Mouse (Mus musculus) cerebellum, postnatal 36 days (tissue): ENCODE measurements around the gene Mark3.
"Not testable (repeated sequence)": the region's sequence is repeated elsewhere in the genome, so short reads cannot be mapped to it uniquely, and the experiment has no call there.

ENCODE experiments used
- DNase-seq, 2 experiments: peaks; one replicate each; pipeline ENCODE4 v3.0.0; 2021 to 2022; ENCODE audit warnings: mixed read lengths in 2 of 2

Gene Mark3

DNA sequence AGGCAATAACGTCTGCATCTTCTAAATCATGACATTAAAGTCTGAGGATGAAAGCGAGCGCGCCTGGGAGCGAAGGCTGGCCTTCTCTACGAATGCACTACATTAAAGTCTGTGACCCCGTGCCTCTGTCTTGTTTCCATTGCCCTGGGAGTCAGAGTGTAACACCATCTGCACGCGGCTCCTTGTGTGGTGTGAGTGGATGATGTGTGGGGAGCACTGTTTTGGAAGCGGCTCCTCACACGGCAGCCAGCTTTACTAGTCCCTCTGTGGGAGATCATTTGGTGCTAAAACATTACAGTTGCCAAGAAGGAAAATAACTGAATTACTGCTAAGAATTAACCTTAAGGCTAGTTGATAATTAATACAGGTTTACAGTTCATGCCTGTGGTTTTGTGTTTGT lies 81.4 kb downstream of the Mark3 start:
- DNase-seq = no peak

DNA sequence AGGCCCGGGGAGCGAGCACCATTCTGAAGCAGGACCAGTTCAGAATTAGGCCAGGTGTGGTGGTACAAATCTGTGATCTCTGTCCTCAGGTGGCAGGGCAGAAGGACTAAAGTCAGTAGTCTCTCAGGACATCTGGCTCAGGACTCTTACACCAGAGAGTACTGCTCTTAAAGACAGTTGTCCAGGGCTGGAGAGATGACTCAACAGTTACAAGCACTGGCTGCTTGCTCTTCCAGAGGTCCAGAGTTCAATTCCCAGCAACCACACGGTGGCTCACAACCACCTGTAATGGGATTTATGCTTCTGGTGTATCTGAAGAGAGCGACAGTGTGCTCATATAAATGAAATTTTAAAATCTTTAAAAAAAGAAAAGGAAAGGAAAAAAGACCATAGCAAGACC lies 85.0 kb downstream of the Mark3 start:
- no peak for DNase-seq

DNA sequence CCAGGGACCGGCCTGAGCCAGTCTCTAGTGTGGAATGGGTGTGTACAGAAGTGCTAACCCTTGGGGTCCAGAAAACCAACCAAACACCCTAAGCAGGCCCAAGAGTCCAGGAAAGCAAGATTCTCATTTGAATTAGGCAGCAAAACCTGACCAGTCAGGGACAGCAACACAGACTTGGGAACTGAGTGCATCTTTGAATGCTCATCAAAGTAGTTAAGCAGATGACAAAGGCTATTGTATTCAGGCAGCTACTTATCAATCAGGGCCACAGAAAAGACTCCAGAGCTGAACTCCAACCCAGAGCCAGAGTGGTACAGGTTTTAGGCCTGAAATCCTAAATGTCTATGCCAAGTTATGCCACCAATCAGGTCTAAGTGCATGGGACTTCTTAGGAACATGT lies 86.3 kb downstream of the Mark3 start:
- DNase-seq = no peak

DNA sequence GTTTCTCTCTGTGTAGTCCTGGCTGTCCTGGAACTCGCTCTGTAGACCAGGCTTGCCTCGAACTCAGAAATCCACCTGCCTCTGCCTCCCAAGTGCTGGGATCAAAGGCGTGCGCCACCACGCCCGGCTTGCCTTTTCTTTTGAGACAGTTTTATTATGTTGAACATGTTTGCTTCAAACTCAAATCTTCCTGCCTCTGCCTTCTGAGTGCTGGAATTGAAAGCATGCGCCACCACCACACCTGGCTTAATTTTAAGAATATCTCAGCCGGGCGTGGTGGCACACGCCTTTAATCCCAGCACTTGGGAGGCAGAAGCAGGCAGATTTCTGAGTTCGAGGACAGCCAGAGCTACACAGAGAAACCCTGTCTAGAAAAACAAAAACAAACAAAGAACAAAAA lies 87.2 kb downstream of the Mark3 start:
- DNase-seq = not testable (repeated sequence)

DNA sequence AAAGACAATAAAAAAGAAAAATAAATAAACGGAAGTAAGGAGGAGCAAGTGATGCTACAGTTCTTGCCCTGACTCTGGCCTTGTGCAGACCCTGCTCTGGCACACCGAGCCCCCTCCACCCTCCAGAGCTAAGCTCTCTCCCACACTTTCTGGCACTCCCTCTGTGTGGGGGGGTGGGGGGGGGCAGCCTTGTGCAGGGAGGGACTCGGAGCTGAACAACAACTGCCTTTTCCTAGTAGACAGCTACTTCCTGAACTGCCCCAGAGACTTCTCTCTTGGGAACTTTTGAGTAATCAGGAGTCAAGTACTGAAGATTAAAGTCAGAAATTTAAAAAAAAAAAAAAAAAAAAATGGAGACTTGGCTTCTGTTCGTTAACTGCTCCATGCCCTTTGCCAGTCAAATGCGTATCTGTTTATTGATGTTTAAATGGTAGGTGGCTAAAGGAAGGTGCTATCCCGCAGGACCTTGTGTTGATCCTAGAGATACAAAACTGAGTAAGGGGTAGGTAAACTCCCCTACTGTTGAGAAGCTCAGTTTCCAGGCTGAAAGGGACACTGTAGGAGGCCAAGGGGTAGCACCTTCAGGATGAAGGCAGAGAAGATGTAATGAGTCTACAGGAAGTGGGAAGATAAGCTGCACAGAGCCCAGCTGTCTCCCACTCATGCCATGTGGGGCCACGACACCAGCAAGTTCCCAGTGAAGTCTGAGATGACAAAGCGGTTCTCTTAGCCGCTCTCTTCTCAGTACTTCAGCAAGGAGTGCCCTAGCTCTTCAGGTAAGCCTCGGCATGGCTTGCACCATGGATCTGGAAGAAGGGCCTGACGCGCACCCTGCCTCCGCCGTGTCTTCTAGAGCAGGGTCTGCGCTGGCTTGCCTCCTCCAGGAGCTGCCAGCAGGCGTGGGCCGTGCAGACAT lies 89.2 kb downstream of the Mark3 start:
- no peak for DNase-seq

DNA sequence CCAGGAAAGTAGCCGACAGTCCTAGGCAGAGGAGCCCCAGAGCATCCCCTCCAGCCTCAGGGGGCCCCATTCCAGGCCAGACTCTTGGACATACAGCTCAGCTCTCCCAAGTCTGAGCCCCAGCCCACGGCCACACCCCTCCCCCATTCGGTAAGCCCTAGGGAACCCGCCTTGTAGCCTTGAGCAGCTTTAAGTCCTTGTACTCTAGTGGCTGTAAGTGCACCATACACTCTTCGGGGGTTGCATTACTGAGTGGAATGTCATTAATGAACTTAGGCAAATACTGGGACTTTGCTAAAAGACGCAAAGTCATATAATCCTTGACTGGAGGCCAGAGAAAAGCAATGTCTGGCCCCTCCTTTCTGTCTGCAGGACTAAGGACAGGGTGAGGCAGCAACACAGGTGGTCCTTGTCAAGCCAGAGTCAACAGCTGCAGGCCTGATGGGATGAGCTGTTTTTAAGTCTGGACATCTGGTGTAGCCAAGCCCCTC lies 89.9 kb downstream of the Mark3 start:
- DNase-seq = no peak

DNA sequence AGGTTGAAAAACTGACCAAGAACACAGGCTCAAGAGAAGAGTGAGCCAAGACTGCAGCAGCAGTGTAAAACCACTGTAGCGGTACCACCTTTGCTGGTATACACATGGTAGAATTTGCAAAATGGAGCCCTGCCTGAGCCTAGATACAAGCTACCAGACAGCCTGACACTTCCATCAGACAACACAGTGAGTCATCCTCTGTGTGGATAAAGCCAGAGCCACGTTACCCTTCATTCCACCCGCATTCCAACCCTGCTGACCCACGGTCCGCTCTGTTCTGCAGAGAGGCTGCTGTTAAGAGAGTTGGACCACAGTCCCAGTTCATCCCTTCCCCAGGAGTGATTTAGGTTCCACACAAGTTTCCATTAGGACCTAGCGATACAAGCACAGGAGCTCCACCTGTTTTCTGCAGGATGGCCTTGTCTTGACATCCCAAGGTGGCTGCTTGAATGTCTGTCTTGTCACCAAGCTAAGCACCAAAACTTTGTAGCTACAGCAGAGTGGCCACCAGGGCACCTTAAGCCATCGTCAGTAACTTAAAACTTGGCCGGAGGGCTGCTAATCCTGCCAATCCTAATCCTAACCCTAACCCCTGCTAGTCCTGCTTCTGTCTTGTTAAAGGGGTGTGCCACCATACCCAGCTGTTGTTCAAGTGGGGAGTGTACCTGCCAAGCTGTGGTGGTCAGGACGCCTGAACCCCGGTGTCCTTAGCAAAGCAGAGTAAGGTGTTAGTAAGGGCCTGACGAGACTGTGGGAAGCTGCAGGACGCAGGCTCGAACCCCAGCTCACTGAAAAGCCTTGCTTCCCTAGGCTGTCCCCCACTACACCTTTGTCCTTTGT lies 90.9 kb downstream of the Mark3 start:
- DNase-seq = no peak

DNA sequence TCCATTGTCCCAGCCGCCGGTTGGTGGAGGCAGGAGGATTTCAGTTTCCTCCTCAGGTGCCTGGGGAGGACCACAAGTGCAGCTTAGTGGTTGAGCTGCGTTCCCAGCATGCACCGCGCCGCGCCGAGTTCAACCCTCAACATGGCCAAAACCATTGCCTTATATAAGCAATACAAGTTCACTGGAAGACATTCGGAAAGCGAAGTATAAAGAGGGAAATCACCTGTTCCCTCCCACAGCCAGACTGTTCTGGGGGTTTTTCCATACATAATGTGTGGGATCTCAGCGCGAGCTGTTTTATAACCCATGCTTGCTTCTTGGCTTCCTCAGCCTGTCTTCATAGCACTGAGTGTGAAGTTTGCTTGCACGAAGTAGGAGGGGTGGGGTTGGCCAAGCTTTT lies 92.1 kb downstream of the Mark3 start:
- no peak for DNase-seq

DNA sequence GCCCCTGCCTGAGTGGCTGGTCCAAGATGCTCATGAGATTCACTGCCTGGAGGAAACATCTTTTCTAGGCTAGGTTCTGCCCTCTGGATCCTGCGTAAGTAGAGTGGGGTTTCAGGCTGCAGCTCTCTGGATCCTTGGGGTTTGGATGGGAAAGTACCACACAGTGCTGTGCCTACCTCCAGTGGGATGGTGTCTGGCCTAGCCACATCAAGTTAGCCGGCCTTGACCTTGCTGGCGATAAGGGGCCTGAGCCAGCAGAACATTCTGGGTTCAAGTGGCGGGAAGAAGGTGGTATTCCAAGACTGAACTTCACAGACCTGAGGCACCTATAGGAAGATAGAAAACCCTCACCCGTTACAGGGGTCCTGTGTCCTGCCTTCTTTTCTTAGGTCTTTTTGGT lies 93.1 kb downstream of the Mark3 start:
- no peak for DNase-seq

DNA sequence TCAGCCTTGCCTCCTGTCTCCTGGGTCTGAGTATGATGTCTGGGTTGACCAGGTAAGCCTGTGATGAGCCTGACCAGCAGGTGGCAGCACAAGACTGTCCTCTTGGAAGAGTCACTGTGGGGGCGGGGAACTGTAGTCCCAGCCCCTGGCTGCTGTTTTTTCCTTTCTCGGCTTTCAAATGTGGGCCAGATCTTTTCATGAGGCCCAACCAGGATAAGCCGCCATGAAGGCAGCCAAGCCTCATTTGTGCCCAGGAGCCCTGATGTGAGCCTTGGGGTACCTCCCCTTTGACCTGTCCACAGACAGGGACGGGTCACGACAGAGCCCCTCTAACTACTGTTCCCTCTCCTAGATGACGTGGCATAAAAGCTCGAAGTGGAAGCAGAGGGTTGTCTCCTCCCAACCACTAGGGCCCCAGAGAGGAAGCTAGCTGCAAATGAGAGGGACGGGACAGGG lies 94.2 kb downstream of the Mark3 start:
- peak; percentile 98 to 99 for DNase-seq

DNA sequence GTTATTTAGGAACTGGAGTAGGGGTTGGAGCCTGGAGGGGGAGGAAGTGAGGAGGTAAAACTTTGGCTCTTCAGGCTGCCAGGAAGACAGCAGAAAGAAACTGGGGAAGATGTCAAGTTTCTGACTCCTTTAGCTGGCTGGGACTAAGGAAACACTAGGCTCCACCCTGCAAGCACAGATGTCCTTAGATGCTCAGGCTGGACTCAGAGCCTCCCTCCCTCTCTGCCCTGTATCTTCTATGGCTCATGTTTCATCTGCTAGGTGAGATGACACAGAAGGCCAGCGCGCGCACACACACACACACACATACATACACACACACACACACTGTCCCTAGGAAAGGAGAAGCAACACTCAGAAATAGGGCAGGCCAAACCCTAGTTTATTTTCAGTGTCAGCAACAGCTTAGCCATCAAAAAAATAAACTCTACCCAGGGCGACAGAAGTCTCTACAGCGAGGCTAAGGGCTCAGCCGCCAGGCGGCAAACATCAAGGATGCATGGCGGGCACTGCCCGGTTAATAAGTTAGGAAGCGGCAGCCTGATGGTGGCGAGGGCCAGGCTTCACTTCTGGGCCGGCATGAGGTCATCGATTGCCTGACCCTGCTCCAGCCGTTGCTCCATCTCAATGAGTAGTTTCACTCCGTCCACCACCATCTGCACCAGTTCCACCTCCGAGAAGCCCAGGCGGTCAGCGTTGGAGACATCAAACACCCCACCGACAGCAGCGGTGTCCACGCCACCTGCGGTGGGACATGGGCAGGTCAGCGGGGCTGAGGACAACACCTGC lies 94.9 kb downstream of the Mark3 start:
- peak in 1 of 2 experiments; percentile 48 for DNase-seq

DNA sequence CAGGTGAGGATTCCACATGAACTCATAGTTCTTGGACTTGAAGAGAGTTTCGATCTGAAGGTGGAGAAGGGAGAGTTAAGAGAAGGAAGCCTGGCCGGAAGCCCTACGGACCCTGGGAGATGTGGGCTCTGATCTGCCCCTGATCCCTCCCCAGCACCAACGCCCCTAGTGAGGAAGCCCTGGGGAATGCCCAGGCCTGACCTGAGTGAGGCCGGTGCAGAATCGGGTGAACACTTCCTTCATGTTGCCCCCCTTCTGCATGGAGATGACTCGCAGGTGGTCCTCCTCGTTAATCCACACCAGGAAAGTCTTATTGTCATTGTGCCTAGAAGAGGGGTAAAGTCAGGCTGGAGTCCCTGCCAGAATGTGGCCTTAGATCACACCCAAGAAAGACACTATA lies 95.6 kb downstream of the Mark3 start:
- no peak for DNase-seq

DNA sequence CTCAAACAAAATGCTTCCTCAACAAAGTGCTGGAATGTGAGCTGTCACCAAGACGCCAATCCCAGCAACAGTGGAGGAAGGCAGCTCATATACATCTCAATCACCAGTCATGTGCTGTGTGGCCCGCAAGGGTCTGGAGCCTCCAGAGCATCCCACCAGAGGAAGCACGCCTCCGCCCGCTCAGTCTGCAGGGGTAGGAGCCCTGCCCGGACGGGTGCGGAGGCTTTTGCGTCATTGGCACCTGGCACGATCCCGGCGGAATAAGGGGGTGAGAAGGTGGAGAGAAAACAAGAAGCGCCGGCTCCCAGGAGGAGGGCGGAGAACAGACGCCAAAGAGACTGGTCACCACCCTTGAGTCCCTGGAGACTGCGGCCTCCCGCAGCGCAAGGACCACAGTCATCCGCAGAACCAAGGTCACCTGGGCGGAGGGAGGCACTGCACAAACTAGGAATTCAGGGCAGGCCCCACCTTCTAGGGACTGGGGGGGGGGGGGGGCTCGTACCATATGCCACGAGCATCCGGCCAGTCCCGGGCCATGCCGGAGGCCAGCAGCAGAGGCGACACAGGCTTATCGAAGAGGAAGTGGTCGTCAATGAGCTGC lies 96.1 kb downstream of the Mark3 start:
- peak; percentile 80 to 85 for DNase-seq

DNA sequence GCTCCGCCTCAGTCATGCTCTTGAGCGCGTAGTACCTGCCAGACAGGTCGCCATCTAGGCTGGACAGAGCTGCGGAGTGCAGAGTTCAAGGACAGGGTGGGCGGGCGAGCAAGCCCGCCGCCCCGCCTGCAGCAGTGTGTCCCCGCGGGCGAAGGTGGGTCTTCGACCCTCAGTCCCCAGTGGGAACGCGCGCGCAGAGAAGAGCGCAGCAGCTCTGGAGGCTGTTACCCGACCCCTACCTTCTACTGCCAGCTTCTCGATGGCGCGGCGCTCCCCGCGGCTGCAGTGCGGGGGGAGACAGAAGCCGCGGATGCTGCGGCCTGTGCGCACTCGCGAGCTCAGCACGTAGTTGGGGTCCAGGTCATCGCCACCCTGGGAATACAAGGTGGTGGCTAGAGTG lies 96.7 kb downstream of the Mark3 start:
- DNase-seq = no peak

DNA sequence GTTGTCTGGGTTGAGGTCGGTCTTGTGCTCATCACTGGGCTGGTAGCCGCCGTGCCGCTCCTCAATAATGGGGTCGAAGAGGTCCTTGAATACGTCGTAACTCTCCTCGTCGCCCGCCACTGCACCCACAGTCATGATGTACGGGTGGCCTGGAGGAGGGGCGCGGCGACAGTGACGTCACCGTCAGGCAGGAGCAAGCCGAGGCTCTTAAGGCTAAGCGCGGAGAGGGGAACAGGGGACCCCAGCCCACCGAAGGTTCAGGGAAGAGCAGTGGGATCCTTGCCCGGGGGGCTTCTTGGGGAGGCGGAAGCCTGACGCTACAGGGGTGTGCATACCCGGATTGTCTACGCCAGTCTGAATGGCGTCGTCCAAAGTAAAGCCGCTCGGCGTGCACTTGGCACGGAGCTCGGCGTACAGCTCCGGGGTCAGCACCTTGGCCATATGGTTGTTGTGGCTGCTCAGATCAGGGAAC lies 97.1 kb downstream of the Mark3 start:
- DNase-seq = peak; percentile 81

DNA sequence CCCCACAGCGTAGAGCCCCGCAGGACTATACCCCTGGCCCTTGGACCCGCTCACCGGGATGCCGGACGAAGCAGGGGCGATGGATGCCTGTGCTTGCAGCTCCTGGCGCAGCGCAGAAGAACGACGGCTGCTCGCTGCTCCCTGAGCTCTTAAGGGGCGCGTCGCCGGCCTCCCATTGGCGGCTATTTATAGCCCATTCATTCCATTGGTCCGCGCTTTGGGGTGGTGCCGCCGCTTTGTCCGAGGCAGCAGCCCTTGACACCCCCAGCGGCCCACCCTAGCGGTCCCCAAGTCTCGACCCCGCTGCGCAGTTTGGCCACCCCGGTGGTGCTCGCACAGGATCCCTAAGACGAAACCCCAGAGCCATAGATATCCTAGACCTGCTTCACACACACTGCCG lies 97.9 kb downstream of the Mark3 start, which contains the start of gene Ckb:
Ckb (minus strand) TSS at position 163 of the 400 bp plus-strand sequence.
- DNase-seq = peak; percentile 93

DNA sequence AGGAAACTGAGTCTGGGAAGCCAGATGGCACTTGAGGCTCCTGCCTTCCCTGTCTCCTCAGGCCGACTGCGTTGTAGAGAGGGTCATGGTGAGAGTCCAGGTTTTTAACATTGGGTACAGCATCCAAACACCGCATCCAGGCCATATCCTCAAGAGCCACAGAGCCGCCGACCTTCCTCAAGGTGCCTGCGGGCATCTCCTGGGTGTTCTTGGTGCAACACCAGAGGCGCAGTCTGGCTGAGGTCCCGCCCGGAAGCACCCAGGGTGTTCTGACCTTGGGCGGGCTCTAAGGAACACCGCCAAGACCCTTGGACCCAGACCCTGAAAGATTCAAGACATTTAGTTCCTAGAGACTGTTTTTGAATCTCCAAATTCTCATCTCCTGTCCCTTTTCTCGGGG lies 98.3 kb downstream of the Mark3 start:
- no peak for DNase-seq

DNA sequence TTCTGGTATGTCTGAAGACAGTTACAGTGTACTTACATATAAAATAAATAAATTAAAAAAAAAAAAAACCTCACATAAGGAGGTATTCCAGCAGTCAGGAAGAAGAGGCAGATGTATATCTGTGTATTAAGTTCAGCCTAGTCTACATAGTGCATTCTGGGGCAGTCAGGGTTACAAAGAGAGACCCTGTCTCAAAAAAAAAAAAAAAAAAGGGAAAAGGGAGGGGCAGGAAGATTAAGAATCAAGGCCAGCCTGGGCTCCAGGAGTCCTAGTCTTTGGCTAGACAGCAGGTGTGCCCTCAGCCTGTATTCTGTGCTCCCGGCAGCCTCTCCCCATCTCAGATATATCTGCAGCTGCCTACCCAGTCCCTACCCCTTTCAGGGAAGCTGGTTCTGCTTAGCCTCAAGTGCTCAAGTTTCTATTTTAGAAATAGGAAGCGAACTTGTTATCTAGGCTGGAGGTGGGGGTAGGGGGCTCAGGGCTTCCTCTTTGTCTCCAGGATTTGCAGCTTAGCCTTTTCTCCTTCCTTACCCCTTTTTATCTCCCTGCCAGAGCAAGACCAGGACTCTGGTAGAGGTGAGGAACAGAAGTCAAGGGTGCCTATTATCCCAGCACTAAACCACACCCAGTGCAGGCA lies 100.6 kb downstream of the Mark3 start:
- DNase-seq = no peak

DNA sequence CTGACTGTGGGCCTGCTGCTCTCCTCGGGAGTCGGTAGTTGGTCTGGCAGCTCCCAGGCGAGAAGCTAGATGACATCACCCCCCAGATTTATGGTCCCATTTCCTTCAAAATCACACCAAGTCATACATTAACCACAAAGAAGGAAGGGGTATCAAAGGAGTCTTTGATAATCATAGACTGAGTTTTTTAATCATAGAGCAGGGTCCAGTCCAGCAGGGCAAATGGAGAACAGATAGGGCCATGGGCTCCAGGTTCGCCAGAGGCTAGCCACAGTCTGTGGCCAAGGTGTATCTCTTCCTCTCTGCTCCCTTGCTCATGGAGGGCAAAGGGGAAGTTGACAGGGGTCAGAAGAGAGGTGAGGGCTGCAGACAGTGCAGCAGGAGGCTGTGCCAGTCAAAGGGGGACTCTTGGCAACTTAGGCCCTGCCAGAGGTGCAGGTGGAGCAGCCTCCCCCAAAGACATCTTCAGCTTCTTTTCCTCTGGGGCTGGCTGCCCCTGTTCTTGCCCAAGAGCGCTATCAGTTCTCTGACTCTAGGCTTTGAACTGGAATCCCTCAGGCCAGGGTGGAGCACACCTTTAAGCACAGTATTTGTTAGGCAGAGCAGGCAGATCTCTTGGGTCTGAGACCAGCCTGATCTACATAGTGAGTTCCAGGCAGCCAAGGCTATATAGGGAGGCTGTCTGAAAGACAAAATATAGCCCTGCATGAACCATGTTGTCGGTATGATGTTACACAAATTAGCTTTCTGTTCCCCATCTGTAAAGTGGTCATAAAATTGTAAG lies 101.7 kb downstream of the Mark3 start:
- DNase-seq = no peak

DNA sequence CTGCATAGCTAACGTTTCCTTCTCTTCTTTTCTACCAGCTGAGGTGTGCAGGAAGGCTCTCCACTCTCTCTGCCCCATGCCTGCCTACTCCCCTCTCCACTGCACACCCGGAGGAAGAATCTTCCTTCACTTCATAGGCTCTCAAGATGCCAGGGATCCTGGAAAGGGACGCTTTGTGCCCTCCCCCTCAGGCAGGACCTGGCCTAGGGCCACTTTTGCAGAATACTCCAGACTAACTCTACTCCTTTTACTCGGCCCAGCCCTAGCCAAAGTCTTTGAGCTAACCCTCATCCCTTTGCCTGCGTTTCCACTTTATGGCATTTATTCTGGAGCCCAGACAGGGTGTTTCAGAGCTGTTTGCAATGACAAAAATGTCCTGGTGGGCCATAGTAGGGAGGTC lies 103.1 kb downstream of the Mark3 start:
- no peak for DNase-seq
